Mouse (Mus musculus) E14TG2a.4 (cell line): ENCODE results near the gene Maco1.

Source experiments
- CTCF ChIP-seq: conservative IDR thresholded peaks from 2 replicates; pipeline ENCODE4 v1.5.1; 2014; ENCODE audit warnings: low read length
- NANOG ChIP-seq: IDR thresholded peaks from 2 replicates; pipeline ENCODE4 v1.6.1; 2014; ENCODE audit warnings: borderline replicate concordance, low read length, mixed read lengths

GRCm38 (mm10) chr4:134892096-134892495, 39.0 kb upstream of the Maco1 start:
- TF ChIP-seq CTCF (no peak), NANOG (no peak)
